Mouse (Mus musculus) midbrain, postnatal 0 days (tissue): ENCODE results near the gene Ermn. TPM values are rescaled to one million over a fixed set of nuclear protein-coding genes. Genes with fewer than 3 reads are reported as not detected.

Experiments used
- ATAC-seq: fragments of 200-750 bp; cut with Nextera tagmentation; 2 replicates; pipeline ENCODE4 v1.8.0; 2017; ENCODE audit warnings: moderate number of reproducible peaks, mild to moderate bottlenecking, moderate TSS enrichment, moderate library complexity; ENCODE audit not compliant: low FRiP score
- DNase-seq: peaks from one replicate; pipeline ENCODE4 v3.0.0-alpha.2; 2015; ENCODE audit warnings: low spot score
- H3K27ac ChIP-seq: fragments of 300-500 bp; sonication (generic); 2 replicates; pipeline ENCODE4 v1.5.1; 2014; ENCODE audit warnings: low read depth, mild to moderate bottlenecking, low read length, mixed read lengths
- H3K27me3 ChIP-seq: fragments of 300-500 bp; sonication (generic); 2 replicates; pipeline ENCODE4 v1.6.1; 2014; ENCODE audit warnings: low read length, control low read depth, mixed read lengths; ENCODE audit not compliant: insufficient read depth
- H3K36me3 ChIP-seq: fragments of 300-500 bp; sonication (generic); 2 replicates; pipeline ENCODE4 v1.6.1; 2014; ENCODE audit warnings: low read length, control low read depth, mixed read lengths; ENCODE audit not compliant: insufficient read depth
- H3K4me1 ChIP-seq: fragments of 300-500 bp; sonication (generic); 2 replicates; pipeline ENCODE4 v1.6.1; 2014; ENCODE audit warnings: mild to moderate bottlenecking, control low read depth, antibody characterized with exemption, low read length, mixed read lengths; ENCODE audit not compliant: insufficient read depth
- H3K4me2 ChIP-seq: fragments of 300-500 bp; sonication (generic); 2 replicates; pipeline ENCODE4 v1.6.1; 2014; ENCODE audit warnings: low read depth, mild to moderate bottlenecking, low read length, mixed read lengths; ENCODE audit not compliant: poor library complexity, severe bottlenecking
- H3K4me3 ChIP-seq: fragments of 300-500 bp; sonication (generic); 2 replicates; pipeline ENCODE4 v1.5.1; 2014; ENCODE audit warnings: low read depth, mild to moderate bottlenecking, low read length, moderate library complexity
- H3K9ac ChIP-seq: fragments of 300-500 bp; sonication (generic); replicated peaks from 2 replicates; pipeline ENCODE4 v1.6.1; 2014; ENCODE audit warnings: mild to moderate bottlenecking, low read length, moderate library complexity, mixed read lengths; ENCODE audit not compliant: poor library complexity, severe bottlenecking
- H3K9me3 ChIP-seq: fragments of 300-500 bp; sonication (generic); 2 replicates; pipeline ENCODE4 v1.6.1; 2016; ENCODE audit warnings: low read length, control low read depth
- CTCF ChIP-seq: IDR thresholded peaks from 2 replicates; pipeline ENCODE4 v1.5.1; 2016; ENCODE audit warnings: antibody characterized with exemption, mild to moderate bottlenecking
- WGBS: fragments of 180-500 bp; shearing (Covaris S2); extraction: QIAGEN DNeasy Blood & Tissue Kit; methylation state at CpG from one replicate; pipeline ENCODE4 v1.1.7; 2014; 5-methylcytosine and 5-hydroxymethylcytosine counted together
- polyA plus RNA-seq: library from polyadenylated mRNA; unstranded; fragments of >200 nt; fragmentation: Nextera tagmentation; extraction: Ambion mirVana; gene quantifications from 2 replicates; pipeline ENCODE4 v1.2.1, GENCODE M21; 2015
- total RNA-seq: library from RNA; depleted of rRNA; stranded (reverse); fragments of >200 nt; gene quantifications from 2 replicates; pipeline ENCODE4 v1.2.3, GENCODE M21; 2014; rRNA removed

Ermn gene
- total and polyA plus RNA-seq, 2 experiments from 2014 or later = 0.22 to 0.38 TPM

GRCm38 (mm10) chr2:58007081-58007480 is 45.6 kb downstream of the Ermn start:
- H3K4me2 ChIP-seq = no peak overlapping the region
- DNase-seq (no peak), ATAC-seq (no peak)
- no peaks in the 10 kb centered on the region for H3K36me3 ChIP-seq
- no peaks in the 10 kb centered on the region for H3K27me3 ChIP-seq
- 88% methylated on average over 5 of the region's 5 CpGs for WGBS
- H3K4me3 ChIP-seq = no peak overlapping the region
- no peak overlapping the region for H3K9ac ChIP-seq
- no peaks in the 10 kb centered on the region for H3K4me1 ChIP-seq
- no peak overlapping the region for H3K27ac ChIP-seq
- H3K9me3 ChIP-seq = no peaks in the 10 kb centered on the region
- no peak for TF ChIP-seq CTCF

DNA sequence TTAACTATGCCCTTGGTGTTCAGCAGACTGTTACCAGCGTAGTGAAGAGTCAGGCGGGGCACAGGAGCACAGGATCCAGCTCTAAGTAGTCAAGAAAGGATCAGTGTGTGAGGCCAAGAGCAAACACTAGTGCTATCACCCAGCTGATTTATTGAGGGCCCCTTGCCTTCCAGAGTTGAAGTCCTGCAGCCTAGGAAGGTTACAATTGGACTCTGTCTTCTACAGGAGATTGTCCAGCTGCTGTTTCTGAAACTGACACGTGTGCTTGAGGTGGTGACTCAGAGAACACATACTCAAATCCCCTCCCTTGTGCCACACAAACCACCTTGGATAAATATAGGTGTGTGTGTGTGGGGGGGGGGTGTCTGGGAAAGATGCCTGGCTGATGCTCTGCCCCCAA is 51.2 kb downstream of the Ermn start:
- no peaks in the 10 kb centered on the region for H3K27me3 ChIP-seq
- ATAC-seq (no peak), DNase-seq (no peak)
- H3K4me2 ChIP-seq = no peak overlapping the region
- H3K9me3 ChIP-seq = no peaks in the 10 kb centered on the region
- no peak overlapping the region for H3K27ac ChIP-seq
- no peak overlapping the region for H3K4me3 ChIP-seq
- H3K9ac ChIP-seq = no peak overlapping the region
- TF ChIP-seq CTCF = no peak
- H3K4me1 ChIP-seq = no peaks in the 10 kb centered on the region
- H3K36me3 ChIP-seq = no peaks in the 10 kb centered on the region
- WGBS = 83% methylated on average over 3 of the region's 3 CpGs

DNA sequence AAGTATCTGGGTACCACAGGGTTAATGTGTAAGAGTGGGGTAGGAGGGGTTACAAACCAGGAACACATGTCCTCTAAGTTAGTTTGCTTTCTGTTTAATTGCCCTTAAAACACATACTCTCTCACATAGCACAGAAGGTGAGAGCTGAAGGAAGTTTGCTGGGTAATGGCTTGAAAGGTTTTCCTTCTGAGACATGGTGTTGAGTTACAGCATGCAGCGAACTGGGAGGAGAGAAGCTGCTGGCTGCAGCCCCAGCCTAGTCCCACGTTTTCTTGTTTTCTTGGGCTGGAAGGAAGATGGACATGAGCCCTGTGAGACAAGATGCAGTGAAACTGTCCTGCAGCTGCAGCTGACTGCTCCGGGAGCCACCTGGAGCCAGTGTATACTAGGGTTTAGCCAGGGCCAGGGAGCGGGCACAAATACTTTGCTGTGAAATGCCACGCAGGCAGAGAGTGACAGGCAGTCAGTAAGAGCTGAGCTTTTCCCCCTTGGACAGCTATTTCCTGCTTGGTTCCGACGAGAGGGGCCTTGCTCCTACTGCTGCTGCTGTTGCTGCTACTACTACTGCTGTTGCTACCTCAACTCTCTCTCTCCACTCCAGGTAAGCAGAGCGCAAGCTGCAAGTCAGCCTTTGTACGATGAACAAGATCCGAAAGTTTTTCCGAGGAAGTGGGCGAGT is 54.8 kb downstream of the Ermn start, which contains the start of gene Galnt5:
Galnt5 (plus strand) TSS at position 133 of the 679 bp plus-strand sequence.
- Histone ChIP-seq H3K9me3 (no peaks in the 10 kb centered on the region), H3K4me2 (no peak within 1 kb of the TSS)
- TF ChIP-seq CTCF = no peak

More for the DNA sequence above, 54.8 kb downstream of the Ermn start, which contains the start of gene Galnt5:
- Histone ChIP-seq H3K4me3 (no peak within 1 kb of the TSS), H3K4me1 (no peaks in the 10 kb centered on the region), H3K27ac (no peak within 1 kb of the TSS), H3K9ac (no peak within 1 kb of the TSS), H3K36me3 (no peaks in the 10 kb centered on the region), H3K27me3 (no peaks in the 10 kb centered on the region)
- 74% methylated on average over 12 of the region's 12 CpGs for WGBS
- DNase-seq = no peak
- ATAC-seq = no peak

Other genes starting within 250 kb of the Ermn start
- gene Galnt5, start 55.0 kb downstream of the Ermn start, total RNA-seq = 0.05 TPM in 1 of 2 replicates, not detected in the other
- not detected in 2 replicates for gene Galnt5, start 55.0 kb downstream of the Ermn start, polyA plus RNA-seq
- gene Cytip, start 142.7 kb upstream of the Ermn start, total RNA-seq = 0.11 TPM in 1 of 2 replicates, not detected in the other
- gene Cytip, start 142.7 kb upstream of the Ermn start, polyA plus RNA-seq = 0.21 TPM in 1 of 2 replicates, not detected in the other